Mouse (Mus musculus) CH12F3 (cell line): ENCODE measurements around the gene Prkcq.

Experiments
- in situ Hi-C: fragments of 300-500 bp; cut with MboI; formaldehyde crosslinking; loops from 2 replicates; pipeline ENCODE4 v1.14.3; 2020; ENCODE audit warnings: low sequenced_read_pairs

Prkcq gene

GRCm38 (mm10) chr2:11287834-11288530 is 116.1 kb downstream of the Prkcq start:
- in situ Hi-C loops = loop anchor here (25.0 kb wide), 1 partner anchor 176 kb away; no protein-coding TSS in a partner anchor

- in situ Hi-C loops = loop anchor here (25.0 kb wide), 1 partner anchor 176 kb away; no protein-coding TSS in a partner anchor
These were observed 116.6 kb downstream of the Prkcq start for GRCm38 (mm10) chr2:11288531-11288846.

- in situ Hi-C loops = loop anchor here (25.0 kb wide), 1 partner anchor 179 kb away; no protein-coding TSS in a partner anchor
These were observed 119.0 kb downstream of the Prkcq start for GRCm38 (mm10) chr2:11290931-11291330.

GRCm38 (mm10) chr2:11291570-11292405 is 119.9 kb downstream of the Prkcq start:
- in situ Hi-C loops = loop anchor here (25.0 kb wide), 1 partner anchor 179 kb away; no protein-coding TSS in a partner anchor

- in situ Hi-C loops = loop anchor here (25.0 kb wide), 1 partner anchor 181 kb away; no protein-coding TSS in a partner anchor
These were observed 121.2 kb downstream of the Prkcq start for GRCm38 (mm10) chr2:11293144-11293543.

GRCm38 (mm10) chr2:11294643-11295191 is 122.8 kb downstream of the Prkcq start:
- in situ Hi-C loops = loop anchor here (25.0 kb wide), 1 partner anchor 182 kb away; no protein-coding TSS in a partner anchor

GRCm38 (mm10) chr2:11298811-11299210 is 126.9 kb downstream of the Prkcq start:
- in situ Hi-C loops = loop anchor here (25.0 kb wide), 1 partner anchor 187 kb away; no protein-coding TSS in a partner anchor

- in situ Hi-C loops = loop anchor here (25.0 kb wide), 1 partner anchor 187 kb away; no protein-coding TSS in a partner anchor
These were observed 127.5 kb downstream of the Prkcq start for GRCm38 (mm10) chr2:11299366-11299765.

- in situ Hi-C loops = no loop called here
These were observed 128.5 kb downstream of the Prkcq start for GRCm38 (mm10) chr2:11300362-11300761.

- in situ Hi-C loops = no loop called here
These were observed 148.3 kb downstream of the Prkcq start for GRCm38 (mm10) chr2:11320241-11320640.

- in situ Hi-C loops = no loop called here
These were observed 150.5 kb downstream of the Prkcq start for GRCm38 (mm10) chr2:11322396-11322795.

- in situ Hi-C loops = no loop called here
These were observed 155.4 kb downstream of the Prkcq start for GRCm38 (mm10) chr2:11327280-11327679.

GRCm38 (mm10) chr2:11329407-11330224 is 157.7 kb downstream of the Prkcq start:
- in situ Hi-C loops = loop anchor here (5.0 to 10.0 kb wide), 2 partner anchors 55 to 173 kb away; no protein-coding TSS in a partner anchor

GRCm38 (mm10) chr2:11331528-11332446 is 159.9 kb downstream of the Prkcq start:
- in situ Hi-C loops = loop anchor here (5.0 to 10.0 kb wide), 2 partner anchors 53 to 171 kb away; no protein-coding TSS in a partner anchor

GRCm38 (mm10) chr2:11332469-11332868 is 160.6 kb downstream of the Prkcq start:
- in situ Hi-C loops = loop anchor here (5.0 to 10.0 kb wide), 2 partner anchors 52 to 170 kb away; no protein-coding TSS in a partner anchor

- in situ Hi-C loops = loop anchor here (5.0 to 10.0 kb wide), 2 partner anchors 51 to 169 kb away; no protein-coding TSS in a partner anchor
These were observed 161.6 kb downstream of the Prkcq start for GRCm38 (mm10) chr2:11333301-11334017.

- in situ Hi-C loops = loop anchor here (10.0 kb wide), 1 partner anchor 48 kb away; no protein-coding TSS in a partner anchor
These were observed 164.4 kb downstream of the Prkcq start for GRCm38 (mm10) chr2:11336320-11336719.
